Mouse (Mus musculus) gastrocnemius, postnatal 14 days (tissue): ENCODE data around the gene Snx29. TPM values are rescaled to one million over a fixed set of nuclear protein-coding genes. Genes with fewer than 3 reads are reported as not detected.

Source experiments
- DNase-seq: peaks from one replicate; pipeline ENCODE4 v3.0.0; 2021; ENCODE audit warnings: mixed read lengths
- intact Hi-C: fragments of 180-260 bp; cut with DNase I; formaldehyde crosslinking; loops from one replicate; pipeline ENCODE4 v1.15.1; 2025; ENCODE audit warnings: low total_unique reads
- total RNA-seq, 2 experiments: library from RNA; stranded (reverse); gene quantifications; 2 replicates each; pipeline ENCODE4 v1.2.3; 2021

The Snx29 gene
- total RNA-seq, 2 experiments from 2014 or later = 8.4 to 9.5 TPM

DNA sequence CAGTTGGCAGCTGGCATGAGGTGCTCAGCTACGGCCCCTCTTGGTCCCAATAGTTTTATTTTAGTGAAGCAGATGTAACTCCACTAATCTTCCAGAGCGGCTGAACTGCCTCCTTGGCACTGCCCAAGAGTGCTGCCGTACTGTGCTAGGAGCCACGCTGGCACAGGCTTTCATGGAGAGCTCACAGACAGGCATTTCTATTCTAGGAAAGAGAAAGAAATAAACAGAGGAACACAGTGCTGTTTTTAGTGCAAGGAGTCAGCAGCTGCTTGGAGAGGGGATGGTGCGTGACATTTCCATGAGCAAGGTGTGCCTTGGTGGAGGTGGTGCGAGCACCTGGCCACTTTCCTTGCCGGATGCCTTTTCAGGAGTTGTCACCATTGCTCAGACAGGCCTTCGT is 367.4 kb downstream of the Snx29 start:
- no peak for DNase-seq
- intact Hi-C loops = loop anchor here (10.0 kb wide), 1 partner anchor 515 kb away; no protein-coding TSS in a partner anchor

DNA sequence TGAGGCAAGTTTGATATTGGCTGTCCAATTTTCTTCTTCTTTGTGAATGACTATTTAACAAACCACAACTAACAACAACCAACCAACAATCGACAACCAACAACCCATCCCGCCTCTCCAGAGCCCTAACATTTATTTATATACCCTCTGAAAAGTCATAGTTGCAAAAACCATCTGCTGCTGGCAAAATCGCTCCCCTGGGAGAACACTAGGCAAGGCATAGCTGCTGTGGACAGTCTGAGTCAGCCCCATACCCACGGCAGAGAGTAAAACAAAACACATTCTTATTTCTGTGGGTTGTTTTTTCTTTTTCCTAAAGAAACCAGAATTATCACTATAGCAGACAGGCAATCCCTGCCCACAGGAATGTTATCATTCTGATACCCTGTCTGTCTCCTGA is 368.0 kb downstream of the Snx29 start:
- intact Hi-C loops = loop anchor here (10.0 kb wide), 1 partner anchor 514 kb away; no protein-coding TSS in a partner anchor

DNA sequence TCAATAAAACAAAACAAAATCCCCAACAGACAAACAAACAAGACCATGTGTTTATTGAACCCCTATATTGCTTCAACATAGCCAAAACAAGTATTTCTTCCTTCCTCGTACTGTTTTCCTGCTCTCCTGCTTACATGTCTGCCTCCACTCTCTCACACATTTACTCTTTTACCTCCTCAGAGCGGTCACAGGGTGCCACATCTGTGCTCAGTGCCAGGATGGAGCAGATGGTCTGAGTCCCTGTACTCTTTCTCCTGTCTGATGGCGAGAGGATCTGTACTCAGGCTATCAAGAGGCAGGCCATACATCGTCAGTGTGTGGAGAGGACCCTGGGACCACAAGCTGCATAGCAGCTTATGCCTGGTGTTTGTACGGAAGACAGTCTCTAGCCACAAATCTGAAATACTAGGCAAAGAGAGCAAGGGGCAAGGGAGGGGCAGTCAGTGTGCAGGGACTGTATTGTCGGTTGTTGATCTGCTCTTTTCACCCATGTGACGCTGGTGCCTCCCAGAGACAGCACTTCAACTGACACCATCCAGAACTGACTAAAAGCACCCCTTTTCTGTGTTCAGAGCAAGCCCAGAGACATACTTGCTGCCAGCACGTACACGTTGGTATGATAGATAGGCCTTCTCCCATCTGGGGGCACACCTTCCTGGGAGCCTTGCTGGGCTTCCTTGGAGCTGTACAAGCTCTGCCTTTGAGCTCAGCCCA is 368.9 kb downstream of the Snx29 start:
- DNase-seq = no peak
- intact Hi-C loops = loop anchor here (10.0 kb wide), 1 partner anchor 513 kb away; no protein-coding TSS in a partner anchor

More for the DNA sequence above, 368.0 kb downstream of the Snx29 start:
- DNase-seq = no peak

GRCm38 (mm10) chr16:11692744-11693143 is 370.0 kb downstream of the Snx29 start:
- intact Hi-C loops = loop anchor here (10.0 kb wide), 1 partner anchor 512 kb away; no protein-coding TSS in a partner anchor
- no peak for DNase-seq

DNA sequence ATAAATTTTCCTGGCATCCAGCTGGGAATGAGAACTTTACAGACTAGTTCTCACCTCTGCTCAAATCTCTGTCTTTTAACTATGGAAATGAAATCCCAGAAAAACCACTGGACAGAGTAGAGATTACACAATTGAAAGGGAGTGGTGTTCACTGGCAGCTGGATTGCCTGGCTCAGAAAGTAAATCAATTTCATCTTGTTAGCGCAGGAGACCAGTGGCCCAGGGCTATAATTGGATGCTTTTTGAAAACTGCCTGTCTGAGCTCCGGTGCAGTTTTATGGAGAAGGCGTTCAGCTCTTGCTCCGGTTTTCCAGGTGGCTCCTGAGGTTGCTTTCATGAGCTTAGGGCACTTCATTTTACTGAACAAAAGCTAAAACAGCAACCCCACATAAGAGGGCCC is 371.7 kb downstream of the Snx29 start:
- intact Hi-C loops = loop anchor here (10.0 kb wide), 1 partner anchor 510 kb away; no protein-coding TSS in a partner anchor
- DNase-seq = no peak

DNA sequence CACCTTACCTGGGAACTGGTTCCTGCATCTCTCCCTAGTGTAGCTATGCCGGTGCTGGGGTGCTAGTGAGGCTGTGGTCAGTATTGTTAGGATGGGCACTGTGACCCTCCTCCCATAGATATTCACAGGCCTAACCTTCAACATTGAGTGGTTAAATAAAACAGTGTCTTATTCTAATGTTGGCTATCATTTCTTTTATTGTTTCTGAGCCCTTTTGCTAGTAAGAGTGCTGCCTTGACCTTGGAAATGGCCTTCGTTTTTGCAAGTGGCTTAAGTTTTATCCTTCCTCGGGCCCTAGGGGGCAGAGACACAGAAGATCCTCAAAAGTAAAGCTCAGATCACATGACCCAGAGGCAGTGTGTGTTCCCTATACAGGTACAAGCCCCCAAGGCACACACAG is 374.1 kb downstream of the Snx29 start:
- intact Hi-C loops = loop anchor here (5.0 to 10.0 kb wide), 2 partner anchors 241 to 508 kb away; no protein-coding TSS in a partner anchor
- no peak for DNase-seq

DNA sequence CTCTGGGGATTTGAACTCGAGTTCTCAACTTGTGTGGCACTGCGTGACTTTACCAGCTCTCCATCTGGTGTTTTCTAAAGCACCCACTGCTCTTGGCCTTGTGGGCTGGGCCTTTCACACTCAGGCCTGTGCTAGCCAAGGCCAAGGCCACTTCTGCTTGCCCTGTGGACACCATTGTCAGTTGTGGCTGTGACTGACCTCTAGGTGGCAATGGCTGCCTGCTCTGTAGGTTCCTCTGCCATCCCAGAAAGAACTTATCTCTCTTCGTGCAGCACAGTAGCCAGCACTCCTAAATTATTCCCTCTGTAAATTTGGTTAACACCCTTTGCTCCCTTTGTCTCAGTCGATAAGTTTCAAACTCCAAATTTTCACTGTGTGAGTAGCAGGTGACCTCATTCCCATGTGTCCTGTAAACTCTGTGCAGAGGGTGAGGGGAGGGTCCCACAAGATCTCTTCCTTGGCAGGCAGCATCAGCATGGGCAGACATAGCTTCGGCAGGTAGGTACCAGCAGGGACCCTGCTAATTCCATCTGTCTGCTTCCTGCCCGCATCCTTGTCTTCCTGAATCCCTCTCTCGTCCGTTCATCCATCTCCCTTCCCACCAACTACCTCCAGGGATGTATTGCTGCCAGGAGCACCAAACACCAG is 375.1 kb downstream of the Snx29 start:
- DNase-seq = peak; percentile 17
- intact Hi-C loops = loop anchor here (5.0 to 10.0 kb wide), 2 partner anchors 239 to 507 kb away; no protein-coding TSS in a partner anchor

DNA sequence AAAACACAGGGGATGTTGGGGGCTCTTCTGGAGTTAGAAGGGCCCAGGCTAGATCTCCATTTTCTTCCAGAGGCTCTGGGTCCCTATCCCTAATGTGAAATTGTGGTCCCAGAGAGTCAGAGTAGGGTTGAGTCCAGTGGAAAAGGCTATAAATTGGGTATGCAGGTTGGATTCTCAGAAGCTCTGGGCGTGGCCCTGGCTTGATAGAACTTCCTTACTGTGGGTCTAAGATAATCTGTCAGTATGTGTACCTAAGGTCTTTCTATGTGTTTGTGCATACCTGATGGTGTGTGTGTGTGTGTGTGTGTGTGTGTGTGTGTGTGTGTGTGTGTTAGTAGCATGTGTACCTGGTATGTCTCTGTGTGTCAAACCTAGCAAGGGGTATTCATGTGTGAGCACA is 378.9 kb downstream of the Snx29 start:
- no peak for DNase-seq
- intact Hi-C loops = no loop called here

GRCm38 (mm10) chr16:11704096-11704495 is 381.4 kb downstream of the Snx29 start:
- intact Hi-C loops = no loop called here

DNA sequence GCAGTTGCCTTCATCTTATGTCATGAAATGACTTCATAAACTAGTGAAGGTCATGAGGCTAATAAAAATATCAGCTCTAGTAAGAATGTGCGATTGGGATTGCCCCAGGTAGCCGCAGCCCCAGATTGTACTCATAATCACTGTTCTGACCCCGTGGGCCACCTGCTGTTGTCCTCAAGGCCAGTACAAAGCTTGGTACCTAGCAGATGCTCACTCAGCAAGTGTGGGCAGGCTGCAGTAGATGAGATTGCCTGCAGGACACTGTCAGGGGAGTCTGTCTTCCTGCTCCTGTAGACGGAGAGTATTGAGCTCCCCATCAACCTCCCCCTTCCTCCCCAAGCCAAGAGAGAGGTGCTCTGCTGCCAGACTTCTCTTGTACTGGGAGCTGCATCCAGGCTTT is 382.7 kb downstream of the Snx29 start:
- intact Hi-C loops = no loop called here
- DNase-seq = no peak

More at GRCm38 (mm10) chr16:11704096-11704495, 381.4 kb downstream of the Snx29 start:
- no peak for DNase-seq

DNA sequence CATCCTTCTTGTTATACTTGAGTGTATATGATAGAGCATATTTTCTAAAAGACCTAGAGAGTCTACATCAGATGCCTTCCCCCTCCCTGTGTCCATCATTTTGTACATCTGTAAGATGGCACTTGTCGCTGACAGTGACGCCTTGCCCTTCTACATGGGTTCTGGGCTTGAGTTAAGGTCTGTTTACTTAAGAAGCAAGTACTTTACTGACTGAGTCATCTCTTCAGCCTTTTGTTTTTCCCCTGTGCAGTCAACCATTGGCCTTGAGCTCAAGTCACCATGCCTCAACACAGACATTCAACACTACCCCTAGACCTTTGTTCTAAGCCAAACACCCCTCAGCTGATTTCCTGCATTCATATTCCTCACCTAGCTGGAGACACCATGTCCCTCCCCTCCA is 385.4 kb downstream of the Snx29 start:
- DNase-seq = no peak
- intact Hi-C loops = no loop called here

- DNase-seq = no peak
- intact Hi-C loops = no loop called here
Measured at GRCm38 (mm10) chr16:11709382-11709781, 386.7 kb downstream of the Snx29 start.

DNA sequence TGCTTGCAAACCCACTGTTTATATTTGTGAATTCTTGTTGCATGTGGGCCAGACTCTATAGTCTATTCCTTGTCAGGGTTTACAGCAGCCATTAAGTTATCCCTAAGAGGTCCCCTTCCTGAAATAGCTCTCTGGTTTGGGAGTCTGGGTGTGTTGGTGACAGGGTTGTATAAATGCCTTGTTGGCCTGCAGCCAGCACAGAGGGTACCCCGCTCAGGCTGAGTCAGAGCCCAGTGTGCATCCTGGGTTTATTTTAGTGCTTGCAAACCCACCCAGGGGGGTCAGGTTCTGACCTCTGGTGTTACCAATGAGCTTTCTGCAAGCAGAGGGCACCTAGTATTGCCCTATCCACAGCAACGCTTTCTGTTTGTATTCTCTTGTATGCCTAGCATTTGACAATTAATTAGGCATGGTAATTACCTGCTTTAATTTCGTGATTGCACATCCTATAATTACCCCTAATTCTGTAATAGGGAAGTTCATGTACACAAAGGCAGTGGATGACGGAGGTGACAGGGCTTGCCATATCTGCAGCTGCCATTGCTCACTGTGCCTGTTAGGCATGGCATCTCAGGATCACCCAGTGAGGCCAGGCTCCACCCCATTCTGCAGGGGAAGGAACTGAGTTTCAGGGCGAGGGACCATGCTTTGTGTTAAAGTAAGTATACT is 387.4 kb downstream of the Snx29 start:
- no peak for DNase-seq
- intact Hi-C loops = no loop called here

DNA sequence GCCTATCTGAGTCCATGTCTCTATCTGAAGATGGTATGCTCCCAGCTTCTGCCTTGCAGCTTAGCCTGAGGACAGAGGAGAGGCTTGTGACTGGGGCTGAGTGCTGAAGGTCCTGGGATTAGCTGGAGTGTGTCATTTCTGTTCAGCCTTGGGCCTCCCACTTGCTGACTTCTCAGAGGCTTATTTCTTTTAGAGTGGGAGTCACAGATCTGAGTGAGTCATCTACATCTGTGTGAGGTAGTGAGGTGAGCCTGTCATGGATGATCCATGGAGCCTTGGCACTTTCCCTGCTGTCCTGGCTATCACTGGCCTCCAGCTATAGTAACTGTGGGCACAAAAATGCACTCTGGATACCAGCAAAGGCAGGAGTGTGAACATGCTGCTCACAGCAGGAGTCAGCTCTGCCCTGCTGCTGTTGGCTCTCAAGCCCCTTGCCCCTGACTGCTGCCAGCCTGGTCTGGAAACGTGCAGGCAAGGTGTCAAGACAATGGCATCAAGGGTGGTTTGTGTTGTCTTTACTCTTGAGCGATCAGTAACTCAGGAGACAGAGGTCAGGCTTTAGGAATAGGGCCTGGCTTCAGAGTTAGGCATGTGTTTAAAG is 390.7 kb downstream of the Snx29 start:
- no peak for DNase-seq
- intact Hi-C loops = no loop called here

DNA sequence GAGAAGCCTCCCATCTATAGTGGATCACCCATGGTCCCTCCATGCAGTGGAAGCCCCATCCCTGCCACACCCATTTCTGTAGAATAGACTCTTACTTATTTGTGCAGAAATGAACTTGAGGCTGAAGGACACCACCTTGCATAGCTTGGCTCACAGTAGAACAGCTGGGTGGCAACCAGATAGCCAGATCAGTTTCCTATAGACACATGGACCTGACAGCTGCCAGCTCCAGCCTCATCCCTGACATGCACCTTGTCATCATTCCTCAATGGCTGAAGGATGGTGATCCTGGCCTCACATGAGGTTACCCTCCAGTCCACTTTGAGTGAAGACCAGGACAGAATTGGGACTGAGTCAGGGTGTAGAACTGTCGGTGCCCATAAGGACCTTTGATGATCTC is 394.2 kb downstream of the Snx29 start:
- intact Hi-C loops = no loop called here
- DNase-seq = no peak

GRCm38 (mm10) chr16:11725901-11726300 is 403.2 kb downstream of the Snx29 start:
- no peak for DNase-seq

DNA sequence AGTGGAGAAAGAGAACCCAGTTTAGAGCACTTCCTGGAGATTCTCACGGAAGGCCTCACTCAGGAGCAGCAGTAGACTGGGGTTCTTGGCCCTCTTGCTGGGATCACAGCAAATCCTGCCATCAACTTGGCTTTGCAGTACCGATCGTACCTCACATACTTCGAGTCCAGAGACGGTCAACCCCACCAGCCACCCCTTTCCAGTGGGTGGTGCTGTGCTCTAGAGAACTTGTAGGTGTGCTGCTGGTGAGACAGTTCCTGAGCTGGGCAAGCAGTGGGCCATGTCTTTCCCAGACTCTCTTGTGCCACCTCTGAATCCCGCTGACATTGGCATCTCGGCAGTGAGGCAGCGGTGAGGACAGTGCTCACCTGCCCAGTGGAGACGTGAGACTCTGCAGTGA is 404.6 kb downstream of the Snx29 start:
- DNase-seq = no peak
- intact Hi-C loops = no loop called here

More at GRCm38 (mm10) chr16:11725901-11726300, 403.2 kb downstream of the Snx29 start:
- intact Hi-C loops = no loop called here

DNA sequence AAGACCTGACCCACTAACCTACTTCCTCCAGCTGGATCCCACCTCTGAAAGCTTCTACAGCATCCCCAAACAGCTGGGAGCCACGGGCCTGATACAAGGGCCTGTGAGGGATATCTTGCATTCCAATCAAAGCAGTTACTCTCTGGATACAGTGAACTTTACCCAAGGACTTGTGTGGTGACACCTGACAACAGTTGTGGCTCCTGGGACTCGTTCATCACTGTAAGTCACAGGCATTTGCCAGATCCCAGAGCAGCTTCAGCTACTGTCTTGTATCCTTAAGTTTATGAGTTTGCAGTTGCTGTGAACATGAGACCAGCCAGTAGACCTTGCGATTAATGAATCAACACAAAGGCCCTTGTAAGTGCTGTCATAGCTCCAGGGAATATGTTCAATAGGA is 405.4 kb downstream of the Snx29 start:
- no peak for DNase-seq
- intact Hi-C loops = no loop called here

GRCm38 (mm10) chr16:11728627-11729026 is 405.9 kb downstream of the Snx29 start:
- DNase-seq = no peak
- intact Hi-C loops = no loop called here

- intact Hi-C loops = no loop called here
- DNase-seq = no peak
Measured at GRCm38 (mm10) chr16:11729111-11729510, 406.4 kb downstream of the Snx29 start.
